Mouse (Mus musculus) liver, adult 2 months (tissue): ENCODE data around the gene Pfdn6.

Source experiments
- CTCF ChIP-seq: fragments of 200-500 bp; IDR thresholded peaks from 2 replicates; pipeline ENCODE4 v1.5.1; 2011; ENCODE audit warnings: low read depth, low read length, control low read depth
- POLR2A ChIP-seq: fragments of 200-500 bp; IDR thresholded peaks from 2 replicates; pipeline ENCODE4 v1.6.1; 2011; ENCODE audit warnings: low read length, control low read depth; ENCODE audit not compliant: insufficient read depth; ENCODE audit errors: extremely low read depth

- TF ChIP-seq POLR2A = no peak
- TF ChIP-seq CTCF = no peak
Measured at GRCm38 (mm10) chr17:33900281-33900988, 39.7 kb downstream of the Pfdn6 start.
